Mouse (Mus musculus) thymus, adult 2 months (tissue): Measurements from ENCODE around the gene Paqr6. TPM values are rescaled to one million over a fixed set of nuclear protein-coding genes. Genes with fewer than 3 reads are reported as not detected.
A peak's percentile ranks its signal among the peaks of the same experiment; 100 is the strongest.

ENCODE experiments used
- DNase-seq: peaks from one replicate; pipeline ENCODE4 v3.0.0; 2021
- H3K27ac ChIP-seq: fragments of 200-500 bp; 2 replicates; pipeline ENCODE4 v1.5.1; 2012; ENCODE audit warnings: low read length, control low read depth; ENCODE audit not compliant: control insufficient read depth, insufficient read depth
- H3K27me3 ChIP-seq: fragments of 200-500 bp; 2 replicates; pipeline ENCODE4 v1.6.1; 2012; ENCODE audit warnings: mild to moderate bottlenecking, low read length, moderate library complexity, mixed read lengths; ENCODE audit not compliant: control insufficient read depth, insufficient read depth
- H3K36me3 ChIP-seq: fragments of 200-500 bp; 2 replicates; pipeline ENCODE4 v1.6.1; 2012; ENCODE audit warnings: mild to moderate bottlenecking, low read length, moderate library complexity; ENCODE audit not compliant: control insufficient read depth, insufficient read depth
- H3K4me1 ChIP-seq: fragments of 200-500 bp; replicated peaks from 2 replicates; pipeline ENCODE4 v1.6.1; 2012; ENCODE audit warnings: low read length; ENCODE audit not compliant: control insufficient read depth, insufficient read depth
- H3K4me3 ChIP-seq: fragments of 200-500 bp; 2 replicates; pipeline ENCODE4 v1.5.1; 2012; ENCODE audit warnings: mild to moderate bottlenecking, low read length, control low read depth, moderate library complexity; ENCODE audit not compliant: control insufficient read depth, insufficient read depth
- CTCF ChIP-seq: fragments of 200-500 bp; IDR thresholded peaks from 2 replicates; pipeline ENCODE4 v1.5.1; 2012; ENCODE audit warnings: mild to moderate bottlenecking, control low read depth, low read length, moderate library complexity, borderline replicate concordance; ENCODE audit not compliant: control insufficient read depth, poor library complexity, insufficient read depth; ENCODE audit errors: extremely low read depth
- POLR2A ChIP-seq: fragments of 200-500 bp; IDR thresholded peaks from 2 replicates; pipeline ENCODE4 v1.6.1; 2012; ENCODE audit warnings: mild to moderate bottlenecking, low read length, control low read depth, moderate library complexity; ENCODE audit not compliant: control insufficient read depth, poor library complexity, insufficient read depth; ENCODE audit errors: extremely low read depth
- WGBS: fragments of 180-500 bp; shearing (Covaris S2); methylation state at CpG from one replicate; pipeline ENCODE4 v1.1.7; 2018; 5-methylcytosine and 5-hydroxymethylcytosine counted together
- polyA plus RNA-seq: library from polyadenylated mRNA; depleted of rRNA; stranded (reverse); fragments of >200 nt; gene quantifications from 2 replicates; pipeline ENCODE4 v1.2.3, GENCODE M21; 2012

Gene Paqr6
- polyA plus RNA-seq, 1 experiment = 2.0 TPM

GRCm38 (mm10) chr3:88354396-88355165 lies 9.8 kb upstream of the Paqr6 start:
- no peak overlapping the region for H3K27ac ChIP-seq
- TF ChIP-seq POLR2A = no peak
- no peak for TF ChIP-seq CTCF
- no peak overlapping the region for H3K4me3 ChIP-seq

GRCm38 (mm10) chr3:88359584-88359983 lies 4.8 kb upstream of the Paqr6 start:
- DNase-seq = no peak
- Histone ChIP-seq H3K4me3 (no peak overlapping the region), H3K36me3 (peaks cover 50% of the 10 kb centered on the region), H3K27me3 (no peaks in the 10 kb centered on the region), H3K4me1 (peaks cover 18% of the 10 kb centered on the region), H3K27ac (no peak overlapping the region)
- 92% methylated on average over 5 of the region's 5 CpGs for WGBS
- TF ChIP-seq CTCF (no peak), POLR2A (no peak)

More at GRCm38 (mm10) chr3:88354396-88355165, 9.8 kb upstream of the Paqr6 start:
- Histone ChIP-seq H3K36me3 (peaks cover 95% of the 10 kb centered on the region), H3K27me3 (no peaks in the 10 kb centered on the region), H3K4me1 (no peaks in the 10 kb centered on the region)
- 99% methylated on average over 8 of the region's 8 CpGs for WGBS
- no peak for DNase-seq

GRCm38 (mm10) chr3:88359989-88360388 lies 4.4 kb upstream of the Paqr6 start:
- no peak overlapping the region for H3K27ac ChIP-seq
- H3K27me3 ChIP-seq = no peaks in the 10 kb centered on the region
- no peak overlapping the region for H3K4me3 ChIP-seq
- TF ChIP-seq POLR2A (no peak), CTCF (no peak)
- WGBS = 69% methylated on average over 3 of the region's 3 CpGs
- no peak for DNase-seq
- H3K4me1 ChIP-seq = peaks cover 18% of the 10 kb centered on the region
- H3K36me3 ChIP-seq = peaks cover 46% of the 10 kb centered on the region

DNA sequence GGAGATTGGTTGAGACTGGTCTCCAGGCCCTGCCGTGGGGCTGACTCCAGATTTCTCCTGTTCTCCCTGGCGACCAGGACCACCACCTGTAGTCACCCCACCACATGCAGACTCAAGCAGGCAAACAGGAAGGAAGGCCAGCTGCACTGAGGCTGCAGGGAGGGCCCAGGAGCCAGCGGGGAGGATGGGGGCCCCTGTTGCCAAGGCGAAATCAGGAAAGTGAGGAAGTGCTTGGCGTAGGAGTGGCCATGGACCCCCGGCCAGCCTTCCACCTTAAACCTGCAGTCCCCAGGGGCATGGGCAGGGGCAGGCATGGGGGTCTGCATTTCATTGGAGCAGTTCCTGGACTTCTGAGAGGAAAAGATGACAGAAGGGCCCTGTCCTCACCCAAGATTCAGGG lies 3.3 kb upstream of the Paqr6 start:
- TF ChIP-seq POLR2A (no peak), CTCF (no peak)
- Histone ChIP-seq H3K4me1 (peaks cover 24% of the 10 kb centered on the region), H3K27ac (no peak overlapping the region), H3K4me3 (no peak overlapping the region), H3K36me3 (peaks cover 34% of the 10 kb centered on the region), H3K27me3 (no peaks in the 10 kb centered on the region)
- 22% methylated on average over 6 of the region's 6 CpGs for WGBS
- peak; percentile 17 for DNase-seq

DNA sequence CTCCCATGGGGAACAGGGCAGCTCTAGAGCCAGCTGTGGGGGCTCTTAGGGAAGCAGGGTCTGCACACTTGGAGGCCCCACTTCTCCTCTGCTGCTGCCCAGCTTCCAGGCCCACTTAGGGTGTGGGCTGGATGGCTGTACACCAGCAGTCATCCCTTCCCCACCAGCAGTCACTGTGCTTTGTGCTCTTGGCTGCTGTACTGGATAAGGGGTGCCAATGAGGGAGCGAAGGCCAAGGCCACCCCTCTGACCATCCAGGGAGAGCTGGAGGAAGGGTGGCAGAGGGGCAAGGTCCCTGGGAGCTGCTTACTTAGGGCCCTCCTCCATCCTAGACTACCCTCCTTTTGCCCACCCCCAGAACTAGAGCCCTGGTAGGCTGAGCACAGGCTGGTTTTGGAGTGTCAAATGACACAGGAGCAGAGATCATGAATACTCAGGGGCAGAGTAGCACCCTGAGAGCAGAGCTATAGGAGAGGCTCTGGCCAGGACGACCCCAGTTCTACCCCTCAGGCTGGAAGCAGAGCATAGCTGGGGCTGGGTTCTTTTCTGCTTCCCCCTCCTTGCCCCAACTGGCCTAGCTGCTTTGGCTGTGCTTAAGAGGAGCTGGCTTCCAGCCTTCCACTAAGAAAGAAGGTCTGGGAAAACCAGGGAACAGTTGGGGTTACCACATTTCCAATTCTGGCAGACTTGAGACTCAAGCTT lies 2.6 kb upstream of the Paqr6 start:
- 98% methylated on average over 2 of the region's 2 CpGs for WGBS
- peaks cover 28% of the 10 kb centered on the region for H3K36me3 ChIP-seq
- no peaks in the 10 kb centered on the region for H3K27me3 ChIP-seq
- H3K4me3 ChIP-seq = no peak overlapping the region
- DNase-seq = no peak
- TF ChIP-seq POLR2A (no peak), CTCF (no peak)
- H3K27ac ChIP-seq = no peak overlapping the region
- peaks cover 25% of the 10 kb centered on the region for H3K4me1 ChIP-seq

DNA sequence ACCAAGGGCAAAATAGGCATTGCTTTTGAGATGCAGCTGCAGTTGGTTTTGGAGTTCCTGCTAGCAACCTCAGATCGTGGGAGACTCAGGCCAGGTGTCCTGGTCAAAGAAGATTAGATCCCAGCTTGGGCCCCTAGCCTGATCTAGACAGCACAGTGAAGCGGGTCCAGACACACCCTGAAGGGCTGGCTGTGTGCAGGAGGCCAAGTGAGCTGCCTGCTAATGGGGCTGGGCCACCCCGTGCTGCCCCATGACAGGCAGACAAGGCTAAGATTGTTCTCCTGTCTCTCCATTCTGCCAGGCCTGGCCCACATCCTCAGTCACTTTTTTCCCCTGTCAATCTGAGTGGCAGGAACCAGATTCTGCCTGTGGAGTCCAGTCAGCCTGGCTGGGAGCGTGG lies 684 bp upstream of the Paqr6 start:
- Histone ChIP-seq H3K27ac (no peak overlapping the region), H3K27me3 (no peaks in the 10 kb centered on the region), H3K36me3 (peaks cover 11% of the 10 kb centered on the region), H3K4me3 (no peak overlapping the region), H3K4me1 (peaks cover 27% of the 10 kb centered on the region)
- WGBS = 72% methylated on average over 4 of the region's 4 CpGs
- DNase-seq = no peak
- TF ChIP-seq CTCF (no peak), POLR2A (no peak)
